ENCODE assay signal across 8 mouse cellular contexts in the genomic region with DNA sequence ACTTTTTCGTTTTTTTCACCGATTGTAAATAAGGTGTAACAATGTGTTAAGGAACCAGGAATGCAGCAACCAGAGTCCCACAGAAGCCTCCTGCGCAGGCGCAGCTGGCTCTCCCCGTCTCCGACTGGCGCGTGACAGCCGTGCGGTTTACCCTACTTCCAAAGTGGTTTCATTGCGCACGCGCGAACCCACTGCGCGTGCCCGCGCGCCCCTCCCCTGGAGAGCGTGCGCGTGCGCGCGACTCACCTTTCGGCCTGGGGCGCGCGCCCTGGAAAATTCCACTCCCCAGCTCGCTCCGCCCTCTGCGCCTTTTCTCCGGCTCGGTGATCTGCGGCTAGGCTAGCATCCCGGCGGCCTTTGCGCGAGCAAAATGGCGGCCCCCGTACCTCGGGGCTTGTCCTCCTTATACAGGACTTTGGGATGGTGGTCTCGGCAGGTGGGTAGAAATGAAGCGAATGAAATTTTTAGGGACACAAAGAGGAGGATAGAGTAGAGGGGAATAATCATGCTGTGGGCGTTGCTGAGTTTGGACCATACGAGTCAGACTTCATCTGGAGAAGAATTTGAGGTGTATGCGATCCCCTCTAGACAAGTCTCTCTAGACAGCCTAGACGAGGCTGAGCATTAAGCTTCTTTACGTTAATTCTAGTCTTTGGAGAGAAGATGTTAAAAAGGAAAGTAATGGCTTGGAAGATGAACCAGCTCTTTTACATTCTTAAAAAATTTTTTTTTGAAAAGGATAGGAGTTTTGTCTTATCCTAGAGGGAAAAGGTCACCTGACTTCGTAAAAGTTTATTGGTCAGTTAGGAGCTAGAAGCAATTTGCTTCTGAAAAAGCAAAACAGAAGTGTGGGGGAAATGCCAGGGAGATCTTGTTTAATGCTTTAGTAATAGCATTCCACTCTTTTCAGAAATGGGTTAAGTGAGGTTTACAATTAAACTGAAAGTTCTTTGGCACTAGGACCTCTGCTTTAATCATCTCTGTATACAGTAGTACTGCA. TPM values are rescaled to one million over a fixed set of nuclear protein-coding genes. Genes with fewer than 3 reads are reported as not detected.
DNase-seq lines count a peak whose midpoint lies in the region; ATAC-seq and TF ChIP-seq lines count a peak whose summit lies in the region.

Gene Mrpl45 (plus strand): TSS at position 213 of the 1,000 bp plus-strand sequence.

- peak within 1 kb of the TSS; percentile 85 for H3K27ac ChIP-seq in forebrain, embryonic 10.5 days
- H3K27ac ChIP-seq in heart, embryonic 15.5 days, result peak within 1 kb of the TSS; percentile 73
- H3K27ac ChIP-seq in liver, embryonic 14.5 days, result peak within 1 kb of the TSS; percentile 62
- H3K27ac ChIP-seq in neural tube, embryonic 11.5 days (ENCODE audit: low read depth, low read length), result 0 out of 2 replicates have a peak within 1 kb of the TSS, but pooled peaks have one; percentile 20
- H3K27ac ChIP-seq in stomach, postnatal 0 days (replicated peaks), result peak within 1 kb of the TSS; percentile 73

- peaks cover 5% of the 10 kb centered on the region for H3K27me3 ChIP-seq in forebrain, embryonic 10.5 days (ENCODE audit: poor library complexity, severe bottlenecking)
- H3K27me3 ChIP-seq in heart, embryonic 15.5 days, result no peaks in the 10 kb centered on the region
- H3K27me3 ChIP-seq in liver, embryonic 14.5 days (ENCODE audit: control insufficient read depth, insufficient read depth, low read length), result peaks cover 9% of the 10 kb centered on the region
- no peaks in the 10 kb centered on the region for H3K27me3 ChIP-seq in neural tube, embryonic 11.5 days (ENCODE audit: control insufficient read depth, insufficient read depth, low read length)
- no peaks in the 10 kb centered on the region for H3K27me3 ChIP-seq in stomach, postnatal 0 days (ENCODE audit: control insufficient read depth, insufficient read depth, low read length)

- peak within 1 kb of the TSS; percentile 50 for H3K9ac ChIP-seq in heart, embryonic 15.5 days
- H3K9ac ChIP-seq in liver, embryonic 14.5 days (replicated peaks), result peak within 1 kb of the TSS; percentile 62
- H3K9ac ChIP-seq in neural tube, embryonic 11.5 days (ENCODE audit: low read length), result peak within 1 kb of the TSS; percentile 61
- peak within 1 kb of the TSS; percentile 64 for H3K9ac ChIP-seq in stomach, postnatal 0 days (ENCODE audit: low read length)

- ATAC-seq in CD4-positive, CD25-positive, alpha-beta regulatory T cell, adult 4 months, result peak; percentile 94
- ATAC-seq in heart, embryonic 15.5 days (replicated peaks; ENCODE audit: insufficient number of reproducible peaks, insufficient read depth, low FRiP score, low read depth), result peak; percentile 94
- ATAC-seq in liver, embryonic 14.5 days (ENCODE audit: insufficient read depth), result peak; percentile 95
- peak; percentile 87 for ATAC-seq in neural tube, embryonic 11.5 days (ENCODE audit: insufficient read depth, low FRiP score, low TSS enrichment)
- ATAC-seq in stomach, postnatal 0 days (ENCODE audit: low FRiP score, low TSS enrichment), result peak; percentile 92

- TF ChIP-seq CTCF in liver, embryonic 14.5 days (IDR thresholded peaks at IDR 0.05; ENCODE audit: low read depth), result no peak
- peak; percentile 17; the same call in 1 of the 2 replicates for TF ChIP-seq CTCF in stomach, postnatal 0 days (IDR thresholded peaks at IDR 0.05; ENCODE audit: low read depth)

- peak within 1 kb of the TSS; percentile 59 for H3K4me3 ChIP-seq in forebrain, embryonic 10.5 days
- H3K4me3 ChIP-seq in heart, embryonic 15.5 days, result peak within 1 kb of the TSS; percentile 58
- peak within 1 kb of the TSS; percentile 62 to 91 for H3K4me3 ChIP-seq in liver, embryonic 14.5 days (ENCODE audit: insufficient read depth in 1 of 2, low read depth in 2 of 2, low read length in 2 of 2)
- peak within 1 kb of the TSS; percentile 53 for H3K4me3 ChIP-seq in neural tube, embryonic 11.5 days (ENCODE audit: low read depth, low read length)
- peak within 1 kb of the TSS; percentile 53 for H3K4me3 ChIP-seq in stomach, postnatal 0 days (ENCODE audit: low read depth, low read length)

- DNase-seq in c-Kit-negative CD71-positive TER-119-positive erythroid progenitor cells, embryonic 14.5 days (ENCODE audit: low read depth, low spot score), result peak; percentile 99
- peak; percentile 97 for DNase-seq in forebrain, embryonic 10.5 days (ENCODE audit: extremely low spot score, low spot score)
- peak; percentile 99 for DNase-seq in kidney, postnatal 25 days
- DNase-seq in liver, embryonic 14.5 days (ENCODE audit: low read depth in 3 of 3, low spot score in 3 of 3), result peak; percentile 97
- DNase-seq in neural tube, embryonic 11.5 days (ENCODE audit: low spot score), result peak; percentile 100
- DNase-seq in stomach, postnatal 0 days (ENCODE audit: low spot score), result peak; percentile 99

- peak within 1 kb of the TSS; percentile 60 for H3K4me2 ChIP-seq in heart, embryonic 15.5 days
- H3K4me2 ChIP-seq in liver, embryonic 14.5 days (ENCODE audit: low read depth), result peak within 1 kb of the TSS; percentile 88
- peak within 1 kb of the TSS; percentile 52 for H3K4me2 ChIP-seq in neural tube, embryonic 11.5 days (ENCODE audit: low read depth)
- H3K4me2 ChIP-seq in stomach, postnatal 0 days (replicated peaks; ENCODE audit: low read depth), result peak within 1 kb of the TSS; percentile 60

- peaks cover 35% of the 10 kb centered on the region for H3K36me3 ChIP-seq in forebrain, embryonic 10.5 days (replicated peaks)
- peaks cover 4% of the 10 kb centered on the region; the same call in 1 of the 2 replicates for H3K36me3 ChIP-seq in heart, embryonic 15.5 days
- H3K36me3 ChIP-seq in liver, embryonic 14.5 days (replicated peaks; ENCODE audit: control insufficient read depth, insufficient read depth, low read depth), result peaks cover 5% of the 10 kb centered on the region
- no peaks in the 10 kb centered on the region for H3K36me3 ChIP-seq in neural tube, embryonic 11.5 days (ENCODE audit: control insufficient read depth, insufficient read depth, low read length)
- H3K36me3 ChIP-seq in stomach, postnatal 0 days (ENCODE audit: control insufficient read depth, insufficient read depth, low read length), result no peaks in the 10 kb centered on the region

- 0 out of 2 replicates have a peak, but pooled peaks have one; percentile 5 for TF ChIP-seq EP300 in liver, embryonic 14.5 days (IDR thresholded peaks at IDR 0.05; ENCODE audit: low read depth)
- TF ChIP-seq EP300 in stomach, postnatal 0 days (optimal IDR thresholded peaks at IDR 0.05), result no peak

- under 1% methylated on average over 50 of the region's 50 CpGs for WGBS in forebrain, embryonic 10.5 days
- WGBS in heart, embryonic 15.5 days, result under 1% methylated on average over 50 of the region's 50 CpGs
- WGBS in liver, embryonic 14.5 days (ENCODE audit: insufficient replicate concordance), result under 1% methylated on average over 50 of the region's 50 CpGs
- under 1% methylated on average over 49 of the region's 50 CpGs for WGBS in neural tube, embryonic 11.5 days
- under 1% methylated on average over 50 of the region's 50 CpGs for whole genome bisulfite sequencing in stomach, postnatal 0 days

- no peaks in the 10 kb centered on the region for H3K9me3 ChIP-seq in forebrain, embryonic 10.5 days
- no peaks in the 10 kb centered on the region for H3K9me3 ChIP-seq in heart, embryonic 15.5 days (replicated peaks)
- H3K9me3 ChIP-seq in liver, embryonic 14.5 days (ENCODE audit: control insufficient read depth, low read length), result no peaks in the 10 kb centered on the region
- no peaks in the 10 kb centered on the region for H3K9me3 ChIP-seq in neural tube, embryonic 11.5 days (ENCODE audit: control insufficient read depth, low read length)
- no peaks in the 10 kb centered on the region for H3K9me3 ChIP-seq in stomach, postnatal 0 days (ENCODE audit: control insufficient read depth, low read length)

- H3K4me1 ChIP-seq in forebrain, embryonic 10.5 days, result peaks cover 18% of the 10 kb centered on the region
- H3K4me1 ChIP-seq in heart, embryonic 15.5 days (replicated peaks), result peaks cover 18% of the 10 kb centered on the region
- peaks cover 9 to 11% of the 10 kb centered on the region in 2 experiments for H3K4me1 ChIP-seq in liver, embryonic 14.5 days (replicated peaks; ENCODE audit: control insufficient read depth in 2 of 2, insufficient read depth in 2 of 2, low read length in 1 of 2)
- peaks cover 1% of the 10 kb centered on the region; the same call in 1 of the 2 replicates for H3K4me1 ChIP-seq in neural tube, embryonic 11.5 days (ENCODE audit: control insufficient read depth, insufficient read depth, low read length)
- H3K4me1 ChIP-seq in stomach, postnatal 0 days (replicated peaks; ENCODE audit: control insufficient read depth, insufficient read depth), result no peaks in the 10 kb centered on the region

RNA-seq across cellular contexts. Expression of gene Mrpl45, which starts in this region (rescaled TPM):
- 10 to 100 TPM; 38.8 to 42.3 TPM for polyA plus RNA-seq in CD4-positive, CD25-positive, alpha-beta regulatory T cell, adult 4 months (2017; shearing (Covaris generic))
- 66.5 and 69.5 TPM in 2 replicates for polyA plus RNA-seq in forebrain, embryonic 10.5 days (2016; fragmentation: Nextera tagmentation; extraction: Ambion mirVana)
- 53.4 and 54.4 TPM in 2 replicates for polyA plus RNA-seq in heart, embryonic 15.5 days (2015; fragmentation: Nextera tagmentation; extraction: Ambion mirVana)
- 7.7 and 13.1 TPM in 2 replicates for polyA plus RNA-seq in liver, embryonic 14.5 days (2012; rRNA removed)
- polyA plus RNA-seq in liver, embryonic 14.5 days (2014; fragmentation: Nextera tagmentation; extraction: Ambion mirVana), result 22.8 and 26.4 TPM in 2 replicates
- 49.0 and 52.9 TPM in 2 replicates for polyA plus RNA-seq in neural tube, embryonic 11.5 days (2014; fragmentation: Nextera tagmentation; extraction: Ambion mirVana)
- 28.2 and 28.8 TPM in 2 replicates for polyA plus RNA-seq in stomach, postnatal 0 days (2015; fragmentation: Nextera tagmentation; extraction: Ambion mirVana)

Comparison
In these comparisons a context has a peak if more than half of its experiments do, and no peak if none do; other contexts are left out.
1. Peak in every context shown above with its lines: DNase-seq, ATAC-seq, H3K4me3 ChIP-seq and H3K27ac ChIP-seq.
2. H3K27ac ChIP-seq: peak in every context shown above with its lines; median percentile 85 in forebrain, embryonic 10.5 days; 73 in heart, embryonic 15.5 days; 73 in stomach, postnatal 0 days; 62 in liver, embryonic 14.5 days; 20 in neural tube, embryonic 11.5 days.